Mouse (Mus musculus) right cerebral cortex, postnatal 36 days (tissue): ENCODE results near the gene Slc35f3.

Experiments
- DNase-seq, 2 experiments: peaks; one replicate each; pipeline ENCODE4 v3.0.0; 2022; ENCODE audit warnings: low spot score in 2 of 2, mixed read lengths in 1 of 2

Gene Slc35f3

GRCm38 (mm10) chr8:126298296-126299093 is at the start of gene Slc35f3:
Gene Slc35f3 (plus strand): TSS chr8:126298558.
- peak; percentile 67 to 77 for DNase-seq

GRCm38 (mm10) chr8:126250486-126250885 is 47.9 kb upstream of the Slc35f3 start:
- no peak for DNase-seq

- no peak for DNase-seq
These were observed 41.6 kb upstream of the Slc35f3 start for GRCm38 (mm10) chr8:126256585-126257391.

GRCm38 (mm10) chr8:126257392-126257681 is 41.0 kb upstream of the Slc35f3 start:
- DNase-seq, result no peak

GRCm38 (mm10) chr8:126258175-126258781 is 40.1 kb upstream of the Slc35f3 start:
- DNase-seq, result peak; percentile 68 to 74

GRCm38 (mm10) chr8:126265186-126265585 is 33.2 kb upstream of the Slc35f3 start:
- DNase-seq, result no peak

GRCm38 (mm10) chr8:126267118-126267517 is 31.2 kb upstream of the Slc35f3 start:
- DNase-seq, result no peak

- no peak for DNase-seq
These were observed 28.6 kb upstream of the Slc35f3 start for GRCm38 (mm10) chr8:126269733-126270132.

- peak; percentile 33 to 59 for DNase-seq
These were observed 25.9 kb upstream of the Slc35f3 start for GRCm38 (mm10) chr8:126272445-126272844.

- DNase-seq, result peak; percentile 29 to 61
These were observed 25.3 kb upstream of the Slc35f3 start for GRCm38 (mm10) chr8:126273066-126273465.

GRCm38 (mm10) chr8:126274866-126275360 is 23.4 kb upstream of the Slc35f3 start:
- DNase-seq, result no peak

GRCm38 (mm10) chr8:126275886-126276285 is 22.5 kb upstream of the Slc35f3 start:
- DNase-seq, result no peak

GRCm38 (mm10) chr8:126291951-126292350 is 6.4 kb upstream of the Slc35f3 start:
- DNase-seq, result no peak

- DNase-seq, result no peak
These were observed 993 bp upstream of the Slc35f3 start for GRCm38 (mm10) chr8:126297284-126297845.

- peak; percentile 45 to 46 for DNase-seq
These were observed 975 bp downstream of the Slc35f3 start for GRCm38 (mm10) chr8:126299333-126299732.

- no peak for DNase-seq
These were observed 2.0 kb downstream of the Slc35f3 start for GRCm38 (mm10) chr8:126300350-126300749.

- no peak for DNase-seq
These were observed 3.2 kb downstream of the Slc35f3 start for GRCm38 (mm10) chr8:126301580-126301979.

- peak; percentile 28 to 60 for DNase-seq
These were observed 8.8 kb downstream of the Slc35f3 start for GRCm38 (mm10) chr8:126307164-126307563.

- DNase-seq, result no peak
These were observed 10.7 kb downstream of the Slc35f3 start for GRCm38 (mm10) chr8:126309015-126309414.

- DNase-seq, result no peak
These were observed 26.6 kb downstream of the Slc35f3 start for GRCm38 (mm10) chr8:126324931-126325330.

GRCm38 (mm10) chr8:126326136-126326535 is 27.8 kb downstream of the Slc35f3 start:
- DNase-seq, result no peak

- DNase-seq, result peak; percentile 72 to 81
These were observed 28.4 kb downstream of the Slc35f3 start for GRCm38 (mm10) chr8:126326731-126327130.
